Mouse (Mus musculus) T-cell, adult 66 days (primary cell): ENCODE data around the gene Gm10715. TPM values are rescaled to one million over a fixed set of nuclear protein-coding genes. Genes with fewer than 3 reads are reported as not detected.

Source experiments
- total RNA-seq, 2 experiments: library from RNA; stranded (reverse); gene quantifications; 3 replicates in 1 of 2; 4 replicates in 1 of 2; pipeline ENCODE4 v1.2.4; 2023

Gm10715 gene
- total RNA-seq = not detected

GRCm38 (mm10) chr9:3036577-3036976 lies at the start of gene Gm10715:
Gm10715 (plus strand) TSS chr9:3036877.

GRCm38 (mm10) chr9:3000445-3000972 lies 36.2 kb upstream of the Gm10715 start, which contains the start of gene Gm10722:
Gm10722 (plus strand) TSS chr9:3000922.

GRCm38 (mm10) chr9:3002794-3003396 lies 33.8 kb upstream of the Gm10715 start, which contains the start of gene Gm11168:
Gm11168 (plus strand) TSS chr9:3003346.

DNA sequence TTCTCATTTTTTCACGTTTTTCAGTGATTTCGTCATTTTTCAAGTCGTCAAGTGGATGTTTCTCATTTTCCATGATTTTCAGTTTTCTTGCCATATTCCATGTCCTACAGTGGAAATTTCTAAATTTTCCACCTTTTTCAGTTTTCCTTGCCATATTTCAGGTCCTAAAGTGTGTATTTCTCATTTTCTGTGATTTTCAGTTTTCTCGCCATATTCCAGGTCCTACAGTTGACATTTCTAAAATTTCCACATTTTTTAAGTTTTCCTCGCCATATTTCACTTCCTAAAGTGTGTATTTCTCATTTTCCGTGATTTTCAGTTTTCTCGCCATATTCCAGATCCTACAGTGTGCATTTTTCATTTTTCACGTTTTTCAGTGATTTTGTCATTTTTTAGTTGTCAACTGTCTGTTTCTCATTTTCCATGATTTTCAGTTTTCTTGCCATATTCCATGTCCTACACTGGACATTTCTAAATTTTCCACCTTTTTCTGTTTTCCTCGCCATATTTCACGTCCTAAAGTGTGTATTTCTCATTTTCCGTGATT lies 23.9 kb upstream of the Gm10715 start, which contains the start of gene Gm10721:
Gm10721 (plus strand) TSS at position 408 of the 547 bp plus-strand sequence.

DNA sequence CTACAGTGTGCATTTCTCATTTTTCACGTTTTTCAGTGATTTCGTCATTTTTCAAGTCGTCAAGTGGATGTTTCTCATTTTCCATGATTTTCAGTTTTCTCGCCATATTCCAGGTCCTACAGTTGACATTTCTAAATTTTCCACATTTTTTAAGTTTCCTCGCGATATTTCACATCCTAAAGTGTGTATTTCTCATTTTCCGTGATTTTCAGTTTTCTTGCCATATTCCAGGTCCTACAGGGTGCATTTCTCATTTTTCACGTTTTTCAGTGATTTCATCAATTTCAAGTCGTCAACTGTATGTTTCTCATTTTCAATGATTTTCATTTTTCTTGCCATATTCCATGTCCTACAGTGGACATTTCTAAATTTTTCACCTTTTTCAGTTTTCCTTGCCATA lies 21.3 kb upstream of the Gm10715 start, which contains the start of gene Gm10720:
Gm10720 (plus strand) TSS at position 301 of the 400 bp plus-strand sequence.

GRCm38 (mm10) chr9:3017108-3017507 lies 19.6 kb upstream of the Gm10715 start, which contains the start of gene Gm10719:
Gm10719 (plus strand) TSS chr9:3017408.

GRCm38 (mm10) chr9:3023312-3023984 lies 13.2 kb upstream of the Gm10715 start, which contains the start of gene Gm10718:
Gm10718 (plus strand) TSS chr9:3023547.

DNA sequence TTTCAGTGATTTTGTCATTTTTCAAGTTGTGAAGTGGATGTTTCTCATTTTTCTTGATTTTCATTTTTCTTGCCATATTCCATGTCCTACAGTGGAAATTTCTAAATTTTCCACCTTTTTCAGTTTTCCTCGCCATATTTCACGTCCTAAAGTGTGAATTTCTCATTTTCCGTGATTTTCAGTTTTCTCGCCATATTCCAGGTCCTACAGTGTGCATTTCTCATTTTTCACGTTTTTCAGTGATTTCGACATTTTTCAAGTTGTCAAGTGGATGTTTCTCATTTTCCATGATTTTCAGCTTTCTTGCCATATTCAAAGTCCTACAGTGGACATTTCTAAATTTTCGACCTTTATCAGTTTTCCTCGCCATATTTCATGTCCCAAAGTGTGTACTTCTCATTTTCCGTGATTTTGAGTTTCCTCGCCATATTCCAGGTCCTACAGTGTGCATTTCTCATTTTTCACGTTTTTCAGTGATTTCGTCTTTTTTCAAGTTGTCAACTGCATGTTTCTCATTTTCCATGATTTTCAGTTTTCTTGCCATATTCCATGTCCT lies 11.7 kb upstream of the Gm10715 start, which contains the start of gene Gm10717:
Gm10717 (plus strand) TSS at position 506 of the 556 bp plus-strand sequence.

DNA sequence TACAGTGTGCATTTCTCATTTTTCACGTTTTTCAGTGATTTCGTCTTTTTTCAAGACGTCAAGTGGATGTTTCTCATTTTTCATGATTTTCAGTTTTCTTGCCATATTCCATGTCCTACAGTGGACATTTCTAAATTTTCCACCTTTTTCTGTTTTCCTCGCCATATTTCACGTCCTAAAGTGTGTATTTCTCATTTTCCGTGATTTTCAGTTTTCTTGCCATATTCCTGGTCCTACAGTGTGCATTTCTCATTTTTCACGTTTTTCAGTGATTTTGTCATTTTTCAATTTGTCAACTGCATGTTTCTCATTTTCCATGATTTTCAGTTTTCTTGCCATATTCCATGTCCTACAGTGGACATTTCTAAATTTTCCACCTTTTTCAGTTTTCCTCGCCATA lies 2.4 kb upstream of the Gm10715 start, which contains the start of gene Gm17535:
Gm17535 (plus strand) TSS at position 301 of the 400 bp plus-strand sequence.

Other genes starting within 250 kb of the Gm10715 start
- 1 to 10 TPM in 1 of 2 experiments, not detected in 1; 1.8 TPM for gene Gm10722, start 36.0 kb upstream of the Gm10715 start, total RNA-seq
- gene Gm11168, start 33.5 kb upstream of the Gm10715 start, total RNA-seq = not detected
- gene Gm10721, start 23.7 kb upstream of the Gm10715 start, total RNA-seq = 1 to 10 TPM; 3.4 to 4.6 TPM
- not detected for gene Gm10720, start 21.2 kb upstream of the Gm10715 start, total RNA-seq
- gene Gm10719, start 19.5 kb upstream of the Gm10715 start, total RNA-seq = 1 to 10 TPM; 5.9 to 9.8 TPM
- 10 to 100 TPM in 1 of 2 experiments, 1 to 10 TPM in 1; 6.6 to 11.2 TPM for gene Gm10718, start 13.3 kb upstream of the Gm10715 start, total RNA-seq
- gene Gm10717, start 11.5 kb upstream of the Gm10715 start, total RNA-seq = 1 to 10 TPM; 1.9 to 3.1 TPM
- not detected for gene Gm17535, start 2.3 kb upstream of the Gm10715 start, total RNA-seq